Mouse (Mus musculus): Measurements from ENCODE around the gene Eps8l3.

The Eps8l3 gene

DNA sequence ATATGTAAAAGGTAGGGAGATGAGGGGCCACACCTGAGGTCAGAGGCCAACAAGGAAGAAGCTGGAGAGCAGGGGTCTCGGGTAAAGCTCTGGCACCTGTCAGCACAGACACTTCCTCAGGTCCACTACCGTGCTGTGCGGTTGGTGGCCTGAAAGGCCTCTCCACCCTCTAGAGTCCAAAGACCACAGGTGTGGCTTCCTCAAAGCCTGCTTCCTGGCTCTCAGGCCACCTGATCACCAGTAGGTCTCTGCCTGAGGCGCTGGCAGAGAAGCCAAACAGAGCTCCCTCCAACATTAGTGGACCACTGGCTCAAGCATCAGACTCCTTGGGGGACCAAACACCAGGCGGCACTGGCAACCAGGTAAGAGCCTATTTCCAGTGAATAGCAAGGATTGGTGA lies at the start of gene Eps8l3:
Gene Eps8l3 (plus strand): TSS at position 225 of the 400 bp plus-strand sequence.
- no peak for DNase-seq

DNA sequence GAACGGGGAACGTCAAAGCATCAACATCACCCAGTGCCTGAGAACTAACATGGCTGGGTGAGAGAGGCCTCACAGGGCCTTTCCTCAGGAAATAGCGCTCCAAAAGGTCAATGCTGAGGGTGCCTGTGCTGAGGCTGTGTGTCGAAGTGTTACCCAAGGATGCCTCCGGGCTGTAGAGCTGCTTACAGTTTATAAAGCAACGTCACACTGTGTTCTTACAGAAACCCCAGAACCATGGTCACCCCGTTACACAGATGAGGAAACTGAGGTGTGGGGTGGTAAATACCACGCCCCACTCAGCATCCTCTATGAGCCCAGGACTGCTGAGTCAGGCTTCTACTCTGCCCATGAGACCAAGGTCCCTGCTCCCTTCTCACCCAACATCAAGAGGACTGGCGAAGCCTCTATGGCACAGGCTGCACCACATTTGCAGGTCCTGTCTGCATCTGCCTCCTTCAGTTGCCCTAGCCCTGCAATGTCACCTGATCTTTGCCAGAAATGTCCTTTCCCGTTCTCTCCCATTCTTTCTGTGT lies 49.1 kb upstream of the Eps8l3 start:
- DNase-seq: no peak

DNA sequence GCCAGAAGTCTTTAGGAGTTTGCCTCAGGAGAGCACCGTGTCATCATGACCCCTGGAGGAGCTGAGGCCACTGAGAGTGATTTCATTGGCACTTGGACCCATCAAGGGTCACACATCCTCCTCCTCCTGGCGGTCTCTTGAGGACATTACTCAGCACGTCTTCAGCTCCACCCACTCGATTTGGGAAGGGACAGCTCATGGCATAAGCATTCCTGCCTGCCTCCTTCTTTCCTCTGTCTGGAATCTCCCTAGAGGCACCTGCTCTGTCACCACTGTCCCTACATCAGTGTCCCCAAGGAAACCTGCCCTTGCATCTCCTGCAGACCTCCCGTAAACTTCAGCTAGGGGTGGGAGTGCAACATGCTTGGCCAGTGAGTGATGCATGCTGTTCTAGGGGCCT lies 48.5 kb upstream of the Eps8l3 start:
- no peak for DNase-seq

DNA sequence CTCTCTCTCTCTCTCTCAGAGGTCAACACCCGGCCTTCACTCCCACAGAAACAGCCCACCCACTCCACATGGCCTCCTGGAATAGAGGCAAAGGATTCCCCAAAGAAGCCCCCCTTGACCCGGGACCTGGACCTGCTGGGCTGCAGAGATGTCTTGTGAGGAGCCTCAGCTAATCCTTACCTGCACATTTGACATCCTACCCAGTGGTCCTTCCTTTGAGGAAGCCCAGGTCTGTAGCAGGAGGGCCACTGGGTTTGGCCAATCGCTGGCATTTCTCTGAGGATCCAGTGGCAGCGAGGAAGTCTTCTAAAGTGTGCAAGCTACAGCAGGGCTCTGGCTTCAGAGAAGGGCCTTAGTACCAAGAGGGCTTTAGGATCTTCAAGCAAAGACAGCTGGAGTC lies 48.0 kb upstream of the Eps8l3 start:
- DNase-seq: no peak

DNA sequence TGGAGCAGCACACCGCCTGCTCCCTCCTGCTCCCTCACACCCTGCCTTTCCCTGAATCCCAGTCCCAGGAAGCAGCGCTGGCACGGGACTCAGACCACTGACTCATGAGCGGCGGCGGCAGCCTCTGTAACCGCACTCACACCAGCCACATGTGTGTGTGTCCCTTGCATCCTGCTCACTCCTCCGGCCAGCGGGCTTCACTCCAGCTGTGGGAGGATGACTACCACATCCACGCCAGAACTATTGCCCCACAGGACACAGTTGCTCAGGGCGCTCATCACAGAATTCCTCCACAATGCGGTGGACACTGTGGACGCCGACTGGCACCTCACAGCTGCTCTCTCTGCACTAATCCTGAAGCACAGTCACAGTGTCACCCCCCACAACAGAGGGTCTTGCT lies 47.4 kb upstream of the Eps8l3 start:
- DNase-seq: no peak

DNA sequence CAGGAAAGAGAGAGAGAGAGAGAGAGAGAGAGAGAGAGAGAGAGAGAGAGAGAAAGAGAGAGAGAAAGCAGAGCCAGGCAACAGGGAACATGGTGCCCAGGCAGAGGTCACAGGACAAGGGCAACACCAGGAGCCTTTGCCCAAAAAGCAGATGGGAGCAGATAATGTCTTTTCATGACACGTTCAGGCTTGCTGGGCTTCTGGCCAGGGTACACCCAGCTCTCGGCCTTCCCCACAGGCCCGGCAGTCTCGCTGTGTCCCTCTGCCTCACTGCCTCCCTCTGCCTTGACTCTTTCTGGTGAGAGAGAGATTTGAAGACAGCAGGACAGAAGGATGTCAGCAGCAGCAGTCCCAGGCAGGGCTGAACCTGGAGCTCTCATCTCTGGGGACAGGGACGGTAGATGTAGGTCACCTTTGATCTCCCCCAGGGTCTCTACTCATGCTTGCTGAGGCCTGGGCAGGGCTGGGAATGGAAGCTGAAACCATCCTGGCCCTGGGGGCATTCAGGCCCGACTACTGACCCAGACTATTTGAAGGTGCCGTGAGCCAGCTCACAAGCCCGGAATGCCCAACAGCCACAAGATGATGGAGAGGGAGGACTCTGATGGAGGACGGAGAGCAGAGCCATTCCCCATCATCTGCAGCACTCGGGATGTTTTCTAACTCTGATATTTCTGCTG lies 45.0 kb upstream of the Eps8l3 start:
- peak; percentile 37 to 40 for DNase-seq

DNA sequence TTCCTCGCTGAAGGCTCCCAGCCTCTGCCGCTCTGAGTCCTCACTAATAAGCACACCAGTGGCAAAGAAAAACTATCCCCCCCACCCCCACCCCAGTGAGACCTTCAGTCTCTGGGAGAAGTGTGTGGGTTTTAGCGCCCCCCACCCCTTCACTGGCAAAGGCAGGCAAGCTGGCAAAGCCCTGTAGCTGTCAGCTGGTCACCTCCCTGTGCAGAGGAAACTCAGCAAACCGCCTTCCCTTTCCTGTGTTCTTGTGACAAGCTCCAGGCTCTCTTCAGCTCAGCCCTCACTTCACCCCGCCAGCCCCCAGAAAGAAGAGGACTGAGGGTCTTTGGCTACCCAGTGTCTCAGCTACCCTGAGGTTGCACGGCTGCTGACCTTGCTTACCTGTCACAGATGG lies 44.4 kb upstream of the Eps8l3 start:
- peak; percentile 36 to 54 for DNase-seq

DNA sequence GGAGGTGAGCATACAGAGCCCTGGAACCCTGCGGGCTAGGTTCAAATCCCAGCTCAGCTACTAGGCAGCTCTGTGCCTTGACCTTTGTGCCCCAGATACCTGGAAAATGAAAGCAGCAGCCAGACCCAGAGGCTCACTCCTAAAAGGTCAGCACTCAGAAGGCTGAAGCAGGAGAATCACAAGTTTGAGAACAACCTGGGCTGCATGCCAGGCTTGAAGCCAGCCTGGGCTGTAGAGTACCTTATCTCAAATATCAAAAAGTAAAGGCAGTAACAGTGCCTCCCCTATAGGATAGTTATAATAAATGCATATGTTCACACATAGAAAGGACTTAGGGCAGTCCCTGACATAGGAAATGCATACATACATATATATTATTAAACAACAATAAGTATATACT lies 43.7 kb upstream of the Eps8l3 start:
- no peak for DNase-seq

DNA sequence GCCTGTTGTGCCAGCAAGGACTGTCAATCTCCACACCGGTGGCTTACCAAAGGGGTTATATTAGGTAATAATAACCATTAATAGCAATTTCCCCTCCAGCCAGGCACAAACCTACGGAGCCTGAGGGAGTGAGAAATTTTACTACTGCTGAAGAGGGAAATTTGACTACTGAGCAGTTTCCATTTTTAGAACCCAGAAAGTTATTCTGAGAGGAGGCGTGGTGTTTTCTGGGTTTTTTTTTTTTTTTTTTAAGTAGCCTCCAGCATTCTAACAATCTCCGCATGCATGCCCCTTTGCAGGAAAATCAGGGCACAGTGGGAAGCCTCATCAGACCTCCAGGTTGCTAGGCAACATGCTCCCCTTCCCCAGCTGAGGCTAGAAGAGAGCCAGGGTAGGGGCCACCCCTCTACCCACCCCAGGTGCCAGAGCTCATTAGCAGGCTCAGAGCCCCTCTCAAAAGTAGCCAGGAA lies 43.1 kb upstream of the Eps8l3 start:
- peak; percentile 39 to 68 for DNase-seq

DNA sequence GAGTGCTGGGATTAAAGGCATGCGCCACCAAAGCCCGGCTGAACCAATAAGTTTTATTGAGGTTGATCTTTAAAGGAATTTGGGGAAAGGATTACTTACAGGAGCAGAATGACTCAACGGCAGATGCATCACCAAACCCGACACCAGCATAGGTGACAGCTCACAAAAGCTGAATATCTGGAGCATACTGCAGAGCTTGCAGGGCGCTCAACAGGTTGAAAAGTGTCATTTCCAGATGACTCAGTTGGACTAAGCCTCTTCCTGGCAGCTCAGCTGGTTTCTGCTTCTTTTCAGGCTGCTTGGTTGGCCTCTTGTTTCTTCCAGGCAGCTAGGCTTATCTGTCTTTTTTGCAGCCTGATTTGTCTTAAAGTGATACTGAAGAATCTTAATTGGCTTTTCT lies 41.7 kb upstream of the Eps8l3 start:
- DNase-seq: no peak

DNA sequence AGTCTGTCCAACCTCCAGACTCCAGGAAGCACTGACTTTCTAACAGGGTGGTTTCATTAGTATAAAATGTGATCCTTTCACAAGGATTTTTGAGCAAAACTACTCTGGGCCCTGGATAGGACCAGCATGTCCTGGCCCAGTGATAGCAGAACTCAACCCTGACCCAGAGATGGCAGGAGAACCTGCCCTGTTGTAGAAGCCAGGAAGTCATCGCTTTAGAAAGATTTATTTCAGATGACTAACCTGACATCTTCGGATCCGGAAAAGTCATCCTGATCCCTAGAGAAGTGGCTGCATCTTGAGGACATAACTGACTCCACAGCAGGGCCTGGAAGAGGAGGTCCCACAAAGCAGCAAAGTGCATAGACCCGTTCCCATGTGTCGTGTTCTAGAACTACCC lies 37.2 kb upstream of the Eps8l3 start:
- no peak for DNase-seq

DNA sequence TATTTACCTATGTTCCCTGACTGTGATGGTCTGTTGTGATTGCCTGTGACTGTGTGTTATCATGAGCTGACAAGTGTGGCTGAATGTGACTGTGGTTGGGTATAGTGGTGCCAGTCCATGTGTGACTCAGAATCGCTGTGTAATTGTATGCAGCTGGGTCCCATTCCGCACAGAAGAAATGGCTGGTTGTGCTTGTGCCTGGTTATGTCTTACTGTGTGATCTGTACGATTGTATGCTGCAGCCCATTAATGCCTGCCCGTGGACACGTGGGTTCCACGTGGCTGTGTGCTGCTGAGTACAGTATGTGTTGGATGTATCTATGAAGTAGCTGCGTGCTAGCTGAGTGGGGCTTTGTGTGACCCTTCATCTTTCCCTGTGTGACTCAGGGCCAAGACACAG lies 36.2 kb upstream of the Eps8l3 start:
- DNase-seq: no peak

DNA sequence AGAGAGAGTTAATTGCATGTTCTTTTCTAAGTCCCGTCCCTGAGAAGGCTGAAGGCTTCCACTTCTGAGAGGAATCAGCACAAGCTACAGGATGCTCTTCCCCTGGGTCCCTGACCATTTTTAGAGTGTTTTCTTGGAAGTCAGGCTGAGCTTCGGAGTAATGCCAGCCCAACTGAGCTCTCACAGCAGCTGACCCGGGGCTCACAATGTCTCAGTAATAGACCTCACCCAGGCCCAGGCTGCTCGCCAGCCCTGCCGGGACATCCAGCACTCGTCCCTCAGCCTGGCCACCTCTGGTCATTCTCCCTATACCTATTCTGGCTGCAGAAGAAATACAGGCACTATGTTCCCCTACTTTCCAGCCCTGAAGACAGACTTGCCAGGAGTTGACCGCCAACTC lies 35.7 kb upstream of the Eps8l3 start:
- DNase-seq: peak; percentile 25 to 58

DNA sequence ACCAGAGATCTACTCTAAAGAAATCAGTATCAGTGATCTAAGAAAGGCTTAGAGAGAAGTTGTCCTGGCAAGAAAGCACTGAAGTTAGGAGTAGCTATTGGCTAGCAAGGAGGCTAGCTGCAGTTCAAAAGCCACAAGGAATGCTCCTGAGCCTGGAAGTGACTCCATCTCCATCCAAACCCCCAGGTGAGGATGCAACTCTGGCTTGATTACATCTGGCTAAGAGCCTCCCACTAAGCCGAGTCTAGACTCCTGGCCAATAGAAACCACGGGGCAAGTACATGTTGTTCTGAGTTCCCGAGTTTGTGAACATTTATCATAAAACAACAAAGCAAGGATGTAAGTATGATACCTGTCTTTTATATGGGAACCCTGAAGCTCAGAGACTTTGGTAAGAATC lies 33.6 kb upstream of the Eps8l3 start:
- no peak for DNase-seq

DNA sequence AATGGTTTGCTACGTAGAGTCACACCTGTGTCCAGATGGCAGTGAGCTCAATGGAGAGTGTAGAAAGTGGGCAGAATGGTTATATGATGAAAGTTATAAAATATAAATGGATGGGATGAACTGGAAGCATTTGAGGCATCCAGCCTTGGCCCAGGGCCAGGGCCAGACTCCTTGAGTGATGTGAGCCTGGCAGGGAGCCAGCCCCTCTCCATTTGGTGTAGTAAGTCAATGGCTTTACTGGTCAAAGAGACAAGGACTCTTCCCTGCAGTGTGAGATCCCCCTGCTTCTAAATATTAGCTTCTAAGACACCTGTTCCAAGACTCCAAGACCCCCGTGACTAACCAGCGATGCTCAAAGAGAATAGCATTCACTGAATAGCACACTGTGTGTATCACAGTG lies 33.0 kb upstream of the Eps8l3 start:
- peak; percentile 90 to 91 for DNase-seq

DNA sequence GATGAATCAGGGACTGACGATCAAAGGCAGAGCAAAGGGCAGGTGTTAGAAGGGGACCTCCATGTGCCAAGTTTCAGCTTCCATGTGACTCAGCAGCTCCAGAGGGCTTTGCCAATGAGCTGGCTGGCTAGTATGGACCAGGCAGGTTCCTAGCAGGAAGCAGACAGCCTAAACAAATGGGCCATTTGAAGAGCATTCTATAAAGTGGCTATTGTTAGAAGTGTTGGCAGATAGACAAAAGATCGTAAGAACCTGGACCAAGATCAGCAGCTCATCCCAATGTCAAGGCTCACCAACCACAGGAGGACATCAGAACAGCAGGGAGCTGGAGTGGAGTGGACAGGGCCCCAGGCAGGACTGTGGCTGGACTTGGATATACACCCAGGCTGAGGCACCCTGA lies 32.5 kb upstream of the Eps8l3 start:
- DNase-seq: peak; percentile 54 to 63

DNA sequence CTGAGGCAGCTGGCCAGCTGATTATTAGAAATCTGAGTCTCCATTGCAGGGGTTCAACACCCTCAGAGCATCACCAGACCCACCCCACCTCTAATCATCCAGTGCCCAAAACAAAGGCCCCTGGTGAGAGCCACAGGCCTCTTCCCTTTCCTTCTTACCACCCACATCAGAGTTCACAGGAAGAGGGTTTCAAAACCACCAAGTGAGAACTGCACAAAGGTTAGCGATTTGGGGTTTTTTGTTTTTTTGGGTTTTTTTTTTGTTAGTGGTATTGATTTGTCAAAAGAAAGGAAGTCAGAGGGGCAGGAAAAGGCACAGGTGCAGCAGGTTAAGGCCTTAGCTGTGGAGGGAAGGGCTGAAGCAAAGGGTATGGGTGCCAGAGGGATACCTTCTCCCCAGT lies 30.9 kb upstream of the Eps8l3 start:
- DNase-seq: no peak

DNA sequence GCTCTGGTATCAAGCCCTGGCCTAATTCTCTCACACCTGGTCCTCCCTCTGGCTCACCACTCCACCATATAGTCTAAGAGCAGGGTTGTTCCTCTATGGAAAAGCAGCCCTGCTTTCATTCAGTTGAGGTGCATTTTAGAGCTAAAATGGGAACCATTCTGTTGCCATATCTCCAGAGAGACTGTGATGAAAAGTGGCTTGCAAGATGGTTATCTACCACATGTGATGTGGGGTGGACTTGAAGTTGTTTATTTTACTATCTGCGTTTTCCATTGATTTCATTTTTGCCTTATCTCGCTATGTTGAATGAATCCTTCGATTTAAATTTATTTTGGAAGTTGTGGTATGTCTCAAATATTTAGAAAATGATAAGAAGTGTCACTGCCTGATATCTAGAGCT lies 30.2 kb upstream of the Eps8l3 start:
- no peak for DNase-seq

DNA sequence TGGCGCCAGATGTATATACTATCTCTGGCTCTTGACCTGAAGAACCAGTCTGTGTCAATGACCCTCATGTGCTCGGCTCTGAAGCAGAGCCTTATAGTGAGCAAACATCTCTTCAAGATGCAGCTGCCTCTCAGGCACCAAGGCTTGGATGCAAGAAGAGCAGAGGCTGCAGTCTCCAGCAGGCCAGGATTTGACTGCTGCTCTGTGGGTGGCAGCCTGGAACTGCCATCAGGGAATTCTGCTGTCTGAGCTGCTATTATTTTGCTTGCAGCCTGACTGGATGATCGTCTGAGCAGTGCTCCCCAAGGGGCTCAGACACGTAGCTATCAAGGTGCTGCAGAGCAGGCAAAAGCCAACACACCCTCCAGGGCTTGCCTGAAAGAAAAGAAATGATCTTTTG lies 28.9 kb upstream of the Eps8l3 start:
- DNase-seq: no peak

DNA sequence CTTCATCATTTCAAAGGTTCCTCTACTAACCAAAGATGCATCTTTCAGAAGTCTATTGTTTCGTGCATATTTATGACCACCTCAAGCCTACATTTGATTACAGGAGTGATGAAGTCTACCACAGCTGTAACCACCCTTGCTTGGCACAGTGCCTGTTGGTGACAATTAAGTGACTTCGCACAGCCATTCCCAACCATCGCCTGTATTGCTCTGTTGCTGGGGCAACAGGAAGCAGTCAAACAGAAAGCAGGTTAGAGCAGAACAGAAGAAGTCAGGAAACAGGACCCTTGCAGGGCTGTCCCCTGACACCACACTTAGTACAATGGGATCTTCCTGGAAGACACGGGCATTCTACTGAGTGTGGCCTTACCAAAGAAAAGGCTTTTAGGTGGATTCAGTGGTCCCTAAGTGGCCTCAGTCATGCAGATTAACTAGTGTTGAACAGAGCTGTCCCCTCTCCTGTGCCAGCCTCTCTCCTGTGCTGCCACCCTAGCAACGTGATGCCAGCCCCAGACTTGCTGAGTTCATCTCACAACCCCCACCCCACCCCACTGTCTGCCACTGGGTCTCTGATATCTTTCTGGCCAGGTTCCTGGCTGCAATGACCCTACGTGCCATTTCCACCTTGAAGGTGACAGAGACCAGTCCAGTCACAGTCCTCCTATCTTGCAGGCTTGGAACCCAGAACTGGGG lies 27.9 kb upstream of the Eps8l3 start:
- DNase-seq: no peak

DNA sequence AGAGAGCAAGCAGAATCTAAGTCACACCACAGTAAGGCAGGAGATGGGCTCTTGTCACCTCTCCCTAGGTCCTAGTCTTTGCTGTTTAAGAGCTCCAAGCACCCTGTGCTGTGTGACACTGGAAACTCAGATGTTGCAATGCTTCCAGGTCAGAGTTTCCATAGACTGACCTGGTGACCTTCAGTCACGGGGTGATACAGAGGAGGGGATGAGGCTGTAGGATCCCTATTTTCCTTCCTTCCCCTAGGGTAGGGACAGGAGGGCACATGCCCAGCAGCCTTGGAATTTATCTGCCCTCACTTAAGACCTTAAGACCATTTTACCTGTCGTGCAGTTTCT lies 27.4 kb upstream of the Eps8l3 start:
- no peak for DNase-seq

DNA sequence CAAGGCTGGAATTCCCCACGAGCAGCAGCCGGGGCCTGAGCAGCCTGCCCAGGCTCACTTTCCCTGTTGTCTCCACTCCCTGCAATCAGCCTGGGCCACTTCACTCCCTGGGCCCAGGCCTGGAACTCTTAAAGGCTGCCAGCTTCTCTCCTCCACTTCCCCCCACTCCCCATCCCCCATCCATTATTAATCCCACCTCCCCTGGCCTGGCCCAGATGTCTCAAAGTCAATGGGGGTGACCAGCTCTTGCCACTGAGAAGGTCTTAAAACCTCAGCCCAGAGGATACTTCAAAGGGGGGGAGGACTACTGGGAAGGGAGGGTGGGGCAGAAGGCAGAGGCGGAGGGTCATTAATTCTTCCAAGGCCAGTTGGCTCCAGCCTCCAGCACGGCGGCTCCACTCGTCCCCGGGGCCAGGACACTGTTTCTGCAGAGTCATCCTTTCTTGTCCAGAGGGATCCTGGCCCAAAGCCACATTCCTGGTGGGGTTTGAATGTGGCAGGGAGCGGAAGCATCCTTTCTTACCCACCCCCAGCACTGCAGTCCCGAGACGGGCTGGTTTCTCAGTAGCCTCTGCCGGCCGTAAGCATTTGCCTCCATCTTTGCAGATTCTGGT lies 26.5 kb upstream of the Eps8l3 start:
- DNase-seq: peak; percentile 84 to 88

DNA sequence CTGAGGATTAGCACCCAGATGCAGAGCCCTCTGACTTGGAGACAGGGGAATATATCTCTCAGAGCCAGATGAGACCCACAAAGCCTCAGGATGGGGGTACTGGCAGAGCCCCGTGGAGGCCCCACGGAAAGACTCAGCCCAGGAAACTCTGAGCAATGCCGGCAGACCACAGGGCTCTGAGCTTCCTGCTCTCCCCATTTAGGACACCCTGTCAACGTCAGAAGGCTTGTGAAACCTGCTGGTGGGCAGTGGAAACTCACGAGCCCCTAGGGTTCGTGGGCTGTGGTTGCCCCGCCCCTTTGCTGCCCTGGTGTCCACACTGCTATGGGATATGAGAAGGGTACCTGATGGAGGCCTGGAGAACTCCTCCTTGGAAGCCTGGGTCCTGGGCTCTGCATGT lies 24.2 kb upstream of the Eps8l3 start:
- no peak for DNase-seq
